Mouse (Mus musculus) liver, adult 2 months (tissue): Measurements from ENCODE around the gene Ptges2.

Experiments
- CTCF ChIP-seq: fragments of 200-500 bp; IDR thresholded peaks from 2 replicates; pipeline ENCODE4 v1.5.1; 2011; ENCODE audit warnings: low read depth, low read length, control low read depth
- POLR2A ChIP-seq: fragments of 200-500 bp; IDR thresholded peaks from 2 replicates; pipeline ENCODE4 v1.6.1; 2011; ENCODE audit warnings: low read length, control low read depth; ENCODE audit not compliant: insufficient read depth; ENCODE audit errors: extremely low read depth

GRCm38 (mm10) chr2:32390871-32391270, 4.8 kb upstream of the Ptges2 start:
- TF ChIP-seq POLR2A (no peak), CTCF (no peak)
